Mouse (Mus musculus) myocyte (in vitro differentiated cells): ENCODE measurements around the gene Gm28230.

Source experiments
- CEBPB ChIP-seq: IDR thresholded peaks from 2 replicates; pipeline ENCODE4 v1.6.1; 2011; ENCODE audit warnings: mild to moderate bottlenecking, moderate library complexity; ENCODE audit not compliant: poor library complexity, insufficient read depth, severe bottlenecking
- MAX ChIP-seq: IDR thresholded peaks from one replicate; pipeline ENCODE4 v1.6.1; 2011; ENCODE audit warnings: low read depth, mild to moderate bottlenecking, control low read depth
- SRF ChIP-seq: IDR thresholded peaks from one replicate; pipeline ENCODE4 v1.6.1; 2011; ENCODE audit warnings: low read depth; ENCODE audit not compliant: control insufficient read depth, insufficient read length
- USF1 ChIP-seq: IDR thresholded peaks from one replicate; pipeline ENCODE4 v1.6.1; 2011; ENCODE audit warnings: low read depth, mild to moderate bottlenecking, control low read depth, moderate library complexity

GRCm38 (mm10) chr2:74736688-74737577 lies 10.4 kb downstream of the Gm28230 start:
- TF ChIP-seq USF1 = no peak
- no peak for TF ChIP-seq MAX
- no peak for TF ChIP-seq CEBPB
- TF ChIP-seq SRF = no peak
